Mouse (Mus musculus) forebrain, embryonic 11.5 days (tissue): ENCODE measurements around the gene Pcbp3. TPM values are rescaled to one million over a fixed set of nuclear protein-coding genes. Genes with fewer than 3 reads are reported as not detected.

Experiments used
- ATAC-seq: fragments of 200-750 bp; cut with Nextera tagmentation; replicated peaks from 2 replicates; pipeline ENCODE4 v1.8.0; 2017; ENCODE audit warnings: moderate TSS enrichment; ENCODE audit not compliant: low FRiP score
- DNase-seq: peaks from one replicate; pipeline ENCODE4 v3.0.0-alpha.2; 2017; ENCODE audit warnings: low spot score
- H3K27ac ChIP-seq: fragments of 300-500 bp; sonication (generic); 2 replicates; pipeline ENCODE4 v1.5.1; 2014; ENCODE audit warnings: low read depth, low read length
- H3K27me3 ChIP-seq: fragments of 300-500 bp; sonication (generic); 2 replicates; pipeline ENCODE4 v1.6.1; 2014; ENCODE audit warnings: mild to moderate bottlenecking, low read length, mixed read lengths; ENCODE audit not compliant: control insufficient read depth, insufficient read depth
- H3K36me3 ChIP-seq: fragments of 300-500 bp; sonication (generic); 2 replicates; pipeline ENCODE4 v1.6.1; 2014; ENCODE audit warnings: mild to moderate bottlenecking, low read length, moderate library complexity, mixed read lengths; ENCODE audit not compliant: control insufficient read depth, insufficient read depth
- H3K4me1 ChIP-seq: fragments of 300-500 bp; sonication (generic); replicated peaks from 2 replicates; pipeline ENCODE4 v1.6.1; 2014; ENCODE audit warnings: low read length, mixed read lengths; ENCODE audit not compliant: control insufficient read depth, insufficient read depth
- H3K4me2 ChIP-seq: fragments of 300-500 bp; sonication (generic); 2 replicates; pipeline ENCODE4 v1.6.1; 2014; ENCODE audit warnings: low read depth, mild to moderate bottlenecking, low read length, moderate library complexity, mixed read lengths; ENCODE audit not compliant: severe bottlenecking
- H3K4me3 ChIP-seq: fragments of 300-500 bp; sonication (generic); 2 replicates; pipeline ENCODE4 v1.5.1; 2014; ENCODE audit warnings: low read depth, low read length
- H3K9ac ChIP-seq: fragments of 300-500 bp; sonication (generic); 2 replicates; pipeline ENCODE4 v1.6.1; 2014; ENCODE audit warnings: low read length
- H3K9me3 ChIP-seq: fragments of 300-500 bp; sonication (generic); 2 replicates; pipeline ENCODE4 v1.6.1; 2016; ENCODE audit warnings: low read length, mixed read lengths; ENCODE audit not compliant: control insufficient read depth
- WGBS: fragments of 180-500 bp; shearing (Covaris S2); extraction: QIAGEN DNeasy Blood & Tissue Kit; methylation state at CpG from one replicate; pipeline ENCODE4 v1.1.7; 2014; 5-methylcytosine and 5-hydroxymethylcytosine counted together
- polyA plus RNA-seq: library from polyadenylated mRNA; unstranded; fragments of >200 nt; fragmentation: Nextera tagmentation; extraction: Ambion mirVana; gene quantifications from 2 replicates; pipeline ENCODE4 v1.2.1, GENCODE M21; 2014

The Pcbp3 gene
- polyA plus RNA-seq, 1 experiment from 2014 or later = 35.4 TPM

DNA sequence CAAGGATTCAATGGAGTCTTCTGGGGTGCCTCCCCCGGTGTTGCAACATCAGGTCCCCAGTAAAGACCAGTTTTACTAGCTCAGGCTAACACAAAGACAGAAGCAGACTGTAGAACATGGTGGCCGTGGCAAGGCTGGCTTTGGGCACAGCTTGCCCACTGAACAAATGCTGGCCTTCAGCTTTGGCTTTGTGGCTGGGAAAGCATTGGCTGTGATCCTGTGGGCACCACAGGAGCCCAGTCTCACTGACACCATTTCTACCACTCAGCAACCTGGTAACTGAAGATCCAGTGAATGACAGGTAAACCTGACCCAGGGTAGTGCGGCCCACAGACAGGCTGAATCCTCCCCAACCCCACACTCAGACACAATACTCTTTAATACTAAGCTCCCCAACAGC is 167.6 kb downstream of the Pcbp3 start:
- Histone ChIP-seq H3K9me3 (no peaks in the 10 kb centered on the region), H3K4me2 (no peak overlapping the region), H3K9ac (no peak overlapping the region), H3K27ac (no peak overlapping the region), H3K27me3 (no peaks in the 10 kb centered on the region), H3K4me3 (no peak overlapping the region), H3K4me1 (no peaks in the 10 kb centered on the region), H3K36me3 (no peaks in the 10 kb centered on the region)
- no peak for DNase-seq
- 90% methylated on average over 3 of the region's 3 CpGs for WGBS
- no peak for ATAC-seq

DNA sequence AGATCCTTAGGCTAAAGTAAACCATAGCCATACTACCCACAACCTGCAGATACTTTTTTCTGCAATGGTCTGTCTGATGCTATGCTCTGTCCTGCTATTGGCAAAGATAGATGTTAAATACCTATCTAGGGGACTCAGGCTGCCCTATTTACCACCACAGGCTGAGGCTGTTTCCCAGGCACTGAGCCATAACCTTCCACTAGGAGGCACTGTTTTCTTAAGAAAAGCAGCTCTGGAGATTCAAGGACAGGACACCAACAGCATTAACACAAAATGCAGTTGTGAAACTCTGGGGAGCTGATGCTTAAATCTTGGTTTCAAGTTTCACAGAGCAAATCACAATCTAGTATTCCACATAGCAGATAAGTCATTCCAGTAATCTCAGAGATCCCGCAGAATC is 170.2 kb downstream of the Pcbp3 start:
- H3K4me1 ChIP-seq = no peaks in the 10 kb centered on the region
- H3K27ac ChIP-seq = no peak overlapping the region
- H3K9me3 ChIP-seq = no peaks in the 10 kb centered on the region
- H3K36me3 ChIP-seq = no peaks in the 10 kb centered on the region
- H3K4me3 ChIP-seq = no peak overlapping the region
- DNase-seq = no peak
- no peaks in the 10 kb centered on the region for H3K27me3 ChIP-seq
- no peak for ATAC-seq
- H3K4me2 ChIP-seq = no peak overlapping the region
- no peak overlapping the region for H3K9ac ChIP-seq
- WGBS = 78% methylated on average over 1 of the region's 1 CpGs

DNA sequence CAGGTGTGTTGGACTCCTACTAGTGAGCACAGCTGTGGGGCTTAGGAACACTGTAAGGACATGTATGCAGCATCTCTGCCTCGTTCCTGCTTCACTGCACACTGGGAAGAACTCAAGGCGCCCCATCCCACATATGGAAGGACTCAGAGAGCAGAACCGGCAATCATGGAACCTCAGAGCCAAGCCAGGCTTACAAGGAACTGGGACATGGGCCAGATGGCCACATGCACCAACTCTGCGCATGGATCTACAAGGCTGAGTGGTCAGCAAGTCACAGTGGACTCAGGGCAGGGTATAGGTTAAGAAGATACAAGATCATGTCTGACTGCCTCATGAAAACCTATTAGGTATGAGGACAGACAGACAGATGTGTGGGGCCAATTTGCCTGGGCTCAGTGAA is 171.8 kb downstream of the Pcbp3 start:
- 92% methylated on average over 4 of the region's 4 CpGs for WGBS
- Histone ChIP-seq H3K9ac (no peak overlapping the region), H3K36me3 (no peaks in the 10 kb centered on the region), H3K4me2 (no peak overlapping the region), H3K4me1 (no peaks in the 10 kb centered on the region), H3K27ac (no peak overlapping the region), H3K27me3 (no peaks in the 10 kb centered on the region), H3K9me3 (no peaks in the 10 kb centered on the region), H3K4me3 (no peak overlapping the region)
- DNase-seq (no peak), ATAC-seq (no peak)

DNA sequence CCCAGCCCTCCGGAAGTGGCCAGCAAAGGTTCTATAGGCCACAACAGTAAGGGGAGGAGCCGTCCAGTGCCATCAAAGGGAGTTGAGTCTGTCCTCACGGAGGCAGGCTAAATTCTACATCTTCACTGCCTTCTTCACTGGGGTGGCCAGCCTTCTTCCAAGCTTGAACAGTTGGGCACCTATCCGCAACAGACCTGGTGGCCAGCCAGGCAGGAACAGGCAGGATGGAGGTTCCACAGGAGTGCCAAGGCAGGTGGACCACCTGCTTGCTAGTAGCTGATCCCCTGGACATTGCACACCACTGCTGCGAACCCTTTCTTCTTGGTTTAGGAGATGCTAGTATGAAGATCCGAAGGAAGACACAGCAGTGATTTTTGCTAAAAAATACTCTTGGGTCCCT is 176.4 kb downstream of the Pcbp3 start:
- ATAC-seq (no peak), DNase-seq (no peak)
- H3K36me3 ChIP-seq = no peaks in the 10 kb centered on the region
- no peaks in the 10 kb centered on the region for H3K27me3 ChIP-seq
- no peaks in the 10 kb centered on the region for H3K4me1 ChIP-seq
- WGBS = 90% methylated on average over 6 of the region's 6 CpGs
- H3K9ac ChIP-seq = no peak overlapping the region
- H3K9me3 ChIP-seq = no peaks in the 10 kb centered on the region
- no peak overlapping the region for H3K4me3 ChIP-seq
- no peak overlapping the region for H3K27ac ChIP-seq
- no peak overlapping the region for H3K4me2 ChIP-seq

DNA sequence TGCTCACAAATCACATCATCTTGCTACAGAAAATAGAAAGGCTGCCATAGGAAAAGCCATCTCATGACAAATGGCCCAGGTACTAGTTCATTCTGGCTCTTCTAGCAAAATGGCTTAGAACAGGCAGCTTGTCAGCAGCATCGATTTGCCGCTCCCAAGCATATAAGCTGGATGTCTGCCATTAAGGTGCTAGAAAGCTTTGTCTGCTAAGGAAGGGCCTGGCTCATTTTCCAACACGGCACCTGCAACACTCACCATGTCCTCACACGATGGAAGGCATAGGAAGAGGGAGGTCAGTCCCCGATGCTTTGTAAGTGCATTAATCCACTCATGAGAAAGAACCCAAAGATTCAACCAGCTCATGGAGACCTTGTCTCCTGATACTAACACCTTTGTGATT is 182.5 kb downstream of the Pcbp3 start:
- no peak for DNase-seq
- 92% methylated on average over 5 of the region's 5 CpGs for WGBS
- H3K36me3 ChIP-seq = no peaks in the 10 kb centered on the region
- H3K27me3 ChIP-seq = no peaks in the 10 kb centered on the region
- no peak overlapping the region for H3K27ac ChIP-seq
- H3K9ac ChIP-seq = no peak overlapping the region
- no peaks in the 10 kb centered on the region for H3K4me1 ChIP-seq
- no peak overlapping the region for H3K4me2 ChIP-seq
- H3K4me3 ChIP-seq = no peak overlapping the region
- no peaks in the 10 kb centered on the region for H3K9me3 ChIP-seq
- ATAC-seq = no peak

- DNase-seq (no peak), ATAC-seq (no peak)
- no peak overlapping the region for H3K4me2 ChIP-seq
- no peak overlapping the region for H3K4me3 ChIP-seq
- no peak overlapping the region for H3K9ac ChIP-seq
- no peaks in the 10 kb centered on the region for H3K4me1 ChIP-seq
- 89% methylated on average over 3 of the region's 3 CpGs for WGBS
- no peaks in the 10 kb centered on the region for H3K9me3 ChIP-seq
- H3K27ac ChIP-seq = no peak overlapping the region
- no peaks in the 10 kb centered on the region for H3K36me3 ChIP-seq
- H3K27me3 ChIP-seq = no peaks in the 10 kb centered on the region
These were observed 190.1 kb downstream of the Pcbp3 start for GRCm38 (mm10) chr10:76771624-76772023.

GRCm38 (mm10) chr10:76771086-76771485 is 190.6 kb downstream of the Pcbp3 start:
- Histone ChIP-seq H3K27ac (no peak overlapping the region), H3K4me2 (no peak overlapping the region), H3K27me3 (no peaks in the 10 kb centered on the region), H3K36me3 (no peaks in the 10 kb centered on the region), H3K9me3 (no peaks in the 10 kb centered on the region), H3K4me1 (no peaks in the 10 kb centered on the region), H3K9ac (no peak overlapping the region), H3K4me3 (no peak overlapping the region)
- no peak for ATAC-seq
- 59% methylated on average over 5 of the region's 5 CpGs for WGBS
- DNase-seq = peak; percentile 49

GRCm38 (mm10) chr10:76769581-76769980 is 192.1 kb downstream of the Pcbp3 start:
- H3K9me3 ChIP-seq = no peaks in the 10 kb centered on the region
- no peaks in the 10 kb centered on the region for H3K36me3 ChIP-seq
- H3K9ac ChIP-seq = no peak overlapping the region
- H3K4me3 ChIP-seq = no peak overlapping the region
- DNase-seq = no peak
- H3K27me3 ChIP-seq = no peaks in the 10 kb centered on the region
- no peaks in the 10 kb centered on the region for H3K4me1 ChIP-seq
- H3K27ac ChIP-seq = no peak overlapping the region
- 89% methylated on average over 6 of the region's 6 CpGs for WGBS
- H3K4me2 ChIP-seq = no peak overlapping the region
- ATAC-seq = no peak

DNA sequence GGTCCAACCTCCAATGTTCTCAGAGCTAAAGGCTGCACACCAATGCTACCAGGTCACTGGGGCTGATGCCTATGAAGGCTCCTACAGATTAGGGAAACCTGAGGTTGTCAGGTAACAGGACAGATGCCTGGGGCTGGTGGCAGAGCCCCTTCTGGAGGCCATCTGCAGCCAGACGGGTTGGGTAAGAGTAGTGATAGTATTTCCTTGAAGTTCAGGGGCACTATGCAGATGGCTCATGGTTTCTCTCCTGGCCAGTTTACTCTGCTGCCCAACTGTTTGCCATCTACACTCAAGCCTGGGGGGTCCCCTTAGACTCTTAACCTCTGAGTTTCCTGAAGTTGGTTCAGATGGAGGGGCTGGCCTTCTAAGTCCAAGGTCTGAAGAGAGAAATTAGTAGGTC is 195.5 kb downstream of the Pcbp3 start:
- Histone ChIP-seq H3K4me1 (no peaks in the 10 kb centered on the region), H3K36me3 (no peaks in the 10 kb centered on the region), H3K4me3 (no peak overlapping the region), H3K4me2 (no peak overlapping the region), H3K27me3 (no peaks in the 10 kb centered on the region), H3K27ac (no peak overlapping the region), H3K9ac (no peak overlapping the region), H3K9me3 (no peaks in the 10 kb centered on the region)
- DNase-seq (no peak), ATAC-seq (no peak)
- 85% methylated on average over 1 of the region's 1 CpGs for WGBS
